Mouse (Mus musculus): Measurements from ENCODE around the gene Rpl37a. TPM values are rescaled to one million over a fixed set of nuclear protein-coding genes. Genes with fewer than 3 reads are reported as not detected.

Rpl37a gene
- polyA plus RNA-seq, 1 experiment: 3,206 TPM

DNA sequence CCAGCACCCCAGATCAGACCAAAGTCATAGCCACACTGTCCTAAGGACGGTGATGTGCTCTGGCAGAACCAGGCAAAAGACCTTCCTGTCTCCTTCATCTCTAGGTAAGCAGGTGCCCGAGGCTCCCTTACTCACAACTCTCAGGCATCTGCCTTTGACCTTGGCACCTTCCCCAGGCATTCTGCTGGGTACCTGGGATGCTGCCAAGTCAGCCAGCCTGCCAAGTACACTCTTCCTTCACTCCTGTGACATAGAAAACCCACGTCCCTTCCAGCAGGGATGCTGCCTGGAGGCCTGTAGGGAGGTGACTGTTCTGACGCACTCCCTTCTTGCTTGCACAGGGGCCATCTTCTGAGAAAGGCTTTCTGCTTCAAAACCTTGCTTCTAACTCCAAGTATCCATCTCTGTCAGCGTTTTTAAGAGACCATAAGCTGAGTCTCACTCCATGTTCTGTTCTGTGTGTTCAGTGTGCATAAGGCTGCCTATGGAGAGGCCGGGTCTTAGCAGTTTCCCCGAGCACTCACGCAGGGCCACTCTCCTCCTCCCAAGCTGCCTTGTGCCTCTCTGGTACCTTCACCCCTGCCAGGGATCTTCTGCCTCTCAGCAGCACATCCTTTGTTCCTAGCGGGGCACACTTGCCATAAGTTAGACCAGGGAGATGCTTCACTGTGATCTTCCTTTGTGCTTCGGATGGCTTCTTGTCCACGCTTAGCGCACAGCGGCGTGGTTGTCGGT is 28.0 kb downstream of the Rpl37a start:
- TF ChIP-seq CEBPB (IDR thresholded peaks at IDR 0.05; ENCODE audit: low read depth) (no peak), USF1 (IDR thresholded peaks at IDR 0.05; ENCODE audit: low read depth) (no peak), MYOG (IDR thresholded peaks at IDR 0.05; ENCODE audit: control insufficient read depth, extremely low read depth, insufficient read length) (no peak), FOSL1 (IDR thresholded peaks at IDR 0.05; ENCODE audit: insufficient read depth, low read length, poor library complexity, severe bottlenecking) (no peak)
- H3K4me3 ChIP-seq (ENCODE audit: insufficient read depth, poor library complexity, severe bottlenecking): no peak overlapping the region
- H3K27me3 ChIP-seq (ENCODE audit: control insufficient read depth, insufficient read depth, insufficient read length): no peaks in the 10 kb centered on the region
- no peaks in the 10 kb centered on the region for H3K79me3 ChIP-seq (ENCODE audit: low read depth)
- no peak overlapping the region for H3ac ChIP-seq (ENCODE audit: control insufficient read depth, insufficient read length, low read depth)
- H3K36me3 ChIP-seq (ENCODE audit: control insufficient read depth, insufficient read depth): no peaks in the 10 kb centered on the region
- H3K79me2 ChIP-seq (ENCODE audit: control insufficient read depth, insufficient read depth): no peaks in the 10 kb centered on the region

DNA sequence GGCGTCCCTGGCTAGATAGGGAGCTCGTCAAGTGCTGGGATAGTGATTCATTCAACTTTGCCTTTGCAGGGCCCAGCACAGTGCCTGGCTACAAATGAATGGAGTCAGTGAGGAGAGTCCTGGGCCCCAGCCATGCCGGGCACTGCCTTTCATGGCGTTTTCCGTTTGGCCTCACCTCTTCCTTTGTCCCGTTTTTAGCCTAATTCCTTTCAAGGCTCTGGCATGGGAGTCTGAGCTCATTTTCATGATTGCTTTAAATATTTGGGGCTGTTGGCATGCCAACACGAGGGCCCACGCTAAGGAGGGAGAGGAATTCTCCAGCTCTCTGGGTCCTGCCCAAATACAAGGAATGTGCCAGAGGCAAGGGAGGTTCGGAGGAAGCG is 28.6 kb downstream of the Rpl37a start:
- no peak for TF ChIP-seq FOSL1 (IDR thresholded peaks at IDR 0.05; ENCODE audit: insufficient read depth, low read length, poor library complexity, severe bottlenecking)
- no peak for TF ChIP-seq CEBPB (IDR thresholded peaks at IDR 0.05; ENCODE audit: low read depth)
- no peak for TF ChIP-seq MYOG (IDR thresholded peaks at IDR 0.05; ENCODE audit: control insufficient read depth, extremely low read depth, insufficient read length)
- TF ChIP-seq MAX (IDR thresholded peaks at IDR 0.05): no peak
- TF ChIP-seq USF1 (IDR thresholded peaks at IDR 0.05; ENCODE audit: low read depth): no peak
- no peak for TF ChIP-seq MYOD1 (IDR thresholded peaks at IDR 0.05; ENCODE audit: control insufficient read depth, insufficient read length, low read depth)
- TF ChIP-seq CTCF (IDR thresholded peaks at IDR 0.05; ENCODE audit: control insufficient read depth, insufficient read depth, insufficient read length): no peak
- H3K4me3 ChIP-seq (ENCODE audit: insufficient read depth, poor library complexity, severe bottlenecking): no peak overlapping the region
- H3K27me3 ChIP-seq (ENCODE audit: control insufficient read depth, insufficient read depth, insufficient read length): no peaks in the 10 kb centered on the region
- no peaks in the 10 kb centered on the region for H3K36me3 ChIP-seq (ENCODE audit: control insufficient read depth, insufficient read depth)
- no peak overlapping the region for H3ac ChIP-seq (ENCODE audit: control insufficient read depth, insufficient read length, low read depth)
- H3K79me3 ChIP-seq (ENCODE audit: low read depth): no peaks in the 10 kb centered on the region
- no peaks in the 10 kb centered on the region for H3K79me2 ChIP-seq (ENCODE audit: control insufficient read depth, insufficient read depth)

DNA sequence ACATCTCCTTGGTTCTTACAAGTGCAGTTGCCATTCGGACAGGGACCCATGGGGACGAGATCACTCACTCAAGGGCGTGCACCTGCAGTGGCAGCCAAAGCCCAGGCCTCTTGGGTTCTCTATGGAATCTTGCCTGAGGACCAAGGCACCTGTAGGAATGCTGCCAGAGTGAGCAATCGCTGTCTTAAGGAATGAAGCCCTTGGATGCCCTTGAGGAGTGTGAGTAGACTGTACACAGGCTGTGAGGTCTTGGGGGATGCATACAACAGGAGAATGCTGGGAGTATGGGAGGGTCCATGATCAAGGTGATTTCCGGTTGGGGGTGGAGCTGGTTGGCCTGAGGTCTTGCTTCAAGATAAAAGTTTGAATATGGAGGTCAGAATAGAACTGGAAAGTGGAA is 30.3 kb downstream of the Rpl37a start:
- no peak for TF ChIP-seq USF1 (IDR thresholded peaks at IDR 0.05; ENCODE audit: low read depth)
- no peak for TF ChIP-seq CEBPB (IDR thresholded peaks at IDR 0.05; ENCODE audit: low read depth)
- H3K4me3 ChIP-seq (ENCODE audit: insufficient read depth, poor library complexity, severe bottlenecking): no peak overlapping the region
- no peaks in the 10 kb centered on the region for H3K27me3 ChIP-seq (ENCODE audit: control insufficient read depth, insufficient read depth, insufficient read length)
- H3K36me3 ChIP-seq (ENCODE audit: control insufficient read depth, insufficient read depth): no peaks in the 10 kb centered on the region
- H3ac ChIP-seq (ENCODE audit: control insufficient read depth, insufficient read length, low read depth): no peak overlapping the region
- H3K79me3 ChIP-seq (ENCODE audit: low read depth): no peaks in the 10 kb centered on the region
- no peaks in the 10 kb centered on the region for H3K79me2 ChIP-seq (ENCODE audit: control insufficient read depth, insufficient read depth)

DNA sequence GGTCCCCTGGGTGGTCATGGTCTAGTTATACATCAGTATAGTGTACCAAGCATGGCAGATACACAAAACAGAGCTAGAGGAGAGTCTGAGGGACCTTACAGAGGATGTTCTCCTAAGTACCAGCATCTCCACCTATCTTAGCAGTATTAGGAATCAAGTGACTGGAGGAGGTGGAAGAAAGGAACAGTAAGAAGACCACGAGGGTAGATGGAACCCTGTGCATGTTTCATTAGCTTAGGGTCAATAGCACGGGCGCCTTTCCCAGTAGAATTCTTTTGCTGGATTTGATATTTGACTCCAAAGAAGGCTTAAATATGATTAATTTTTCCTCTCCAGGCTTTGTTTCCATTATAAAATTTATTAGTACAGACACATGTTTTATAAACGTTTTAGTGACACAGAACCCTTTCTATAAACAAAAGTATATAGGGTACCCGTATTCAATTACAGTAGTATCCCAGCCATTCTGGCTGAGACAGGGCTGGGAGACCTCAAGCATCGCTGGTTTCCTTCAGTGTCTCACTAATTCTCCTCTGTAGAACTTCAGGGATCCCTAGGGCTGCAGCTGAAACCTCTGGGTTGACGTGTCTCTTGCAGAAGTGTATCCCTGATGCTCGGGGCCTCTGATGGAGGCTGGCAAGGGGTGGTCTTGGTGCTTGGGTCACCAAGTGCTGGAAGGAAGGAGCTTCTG is 33.9 kb downstream of the Rpl37a start:
- H3K36me3 ChIP-seq (ENCODE audit: control insufficient read depth, insufficient read depth): no peaks in the 10 kb centered on the region
- no peaks in the 10 kb centered on the region for H3K79me2 ChIP-seq (ENCODE audit: control insufficient read depth, insufficient read depth)
- no peaks in the 10 kb centered on the region for H3K27me3 ChIP-seq (ENCODE audit: control insufficient read depth, insufficient read depth, insufficient read length)
- no peak overlapping the region for H3K4me3 ChIP-seq (ENCODE audit: insufficient read depth, poor library complexity, severe bottlenecking)
- TF ChIP-seq FOSL1 (IDR thresholded peaks at IDR 0.05; ENCODE audit: insufficient read depth, low read length, poor library complexity, severe bottlenecking): no peak
- TF ChIP-seq MAX (IDR thresholded peaks at IDR 0.05): no peak
- no peak for TF ChIP-seq CTCF (IDR thresholded peaks at IDR 0.05; ENCODE audit: control insufficient read depth, insufficient read depth, insufficient read length)
- no peak for TF ChIP-seq MYOG (IDR thresholded peaks at IDR 0.05; ENCODE audit: control insufficient read depth, extremely low read depth, insufficient read length)
- TF ChIP-seq MYOD1 (IDR thresholded peaks at IDR 0.05; ENCODE audit: control insufficient read depth, insufficient read length, low read depth): no peak
- no peak for TF ChIP-seq USF1 (IDR thresholded peaks at IDR 0.05; ENCODE audit: low read depth)
- TF ChIP-seq CEBPB (IDR thresholded peaks at IDR 0.05; ENCODE audit: low read depth): no peak
- no peak overlapping the region for H3ac ChIP-seq (ENCODE audit: control insufficient read depth, insufficient read length, low read depth)
- H3K79me3 ChIP-seq (ENCODE audit: low read depth): no peaks in the 10 kb centered on the region

DNA sequence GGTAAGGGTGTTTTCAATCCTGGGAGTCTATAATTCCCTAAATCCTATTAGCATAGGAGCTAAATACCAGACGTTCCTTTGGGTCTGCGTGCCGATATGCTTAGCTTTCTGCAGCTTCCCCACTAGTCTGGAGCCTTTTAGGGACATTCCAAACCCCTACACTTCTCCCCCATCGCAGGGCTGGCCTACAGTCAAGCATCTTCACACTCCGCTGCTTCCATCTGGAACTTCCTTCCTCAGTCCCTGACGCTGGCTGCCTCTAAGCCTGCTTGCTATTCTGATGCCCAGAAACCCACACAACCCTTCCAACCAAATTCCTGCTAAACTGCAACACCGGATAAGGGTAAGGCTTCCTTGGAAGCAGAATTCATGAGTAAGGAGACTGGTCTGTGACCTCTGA is 35.3 kb downstream of the Rpl37a start:
- no peaks in the 10 kb centered on the region for H3K79me2 ChIP-seq (ENCODE audit: control insufficient read depth, insufficient read depth)
- no peaks in the 10 kb centered on the region for H3K36me3 ChIP-seq (ENCODE audit: control insufficient read depth, insufficient read depth)
- TF ChIP-seq USF1 (IDR thresholded peaks at IDR 0.05; ENCODE audit: low read depth) (no peak), CTCF (IDR thresholded peaks at IDR 0.05; ENCODE audit: control insufficient read depth, insufficient read depth, insufficient read length) (no peak), MYOD1 (IDR thresholded peaks at IDR 0.05; ENCODE audit: control insufficient read depth, insufficient read length, low read depth) (no peak), MYOG (IDR thresholded peaks at IDR 0.05; ENCODE audit: control insufficient read depth, extremely low read depth, insufficient read length) (no peak), FOSL1 (IDR thresholded peaks at IDR 0.05; ENCODE audit: insufficient read depth, low read length, poor library complexity, severe bottlenecking) (no peak), CEBPB (IDR thresholded peaks at IDR 0.05; ENCODE audit: low read depth) (no peak), MAX (IDR thresholded peaks at IDR 0.05) (no peak)
- no peak overlapping the region for H3K4me3 ChIP-seq (ENCODE audit: insufficient read depth, poor library complexity, severe bottlenecking)
- H3ac ChIP-seq (ENCODE audit: control insufficient read depth, insufficient read length, low read depth): no peak overlapping the region
- H3K79me3 ChIP-seq (ENCODE audit: low read depth): no peaks in the 10 kb centered on the region
- no peaks in the 10 kb centered on the region for H3K27me3 ChIP-seq (ENCODE audit: control insufficient read depth, insufficient read depth, insufficient read length)

DNA sequence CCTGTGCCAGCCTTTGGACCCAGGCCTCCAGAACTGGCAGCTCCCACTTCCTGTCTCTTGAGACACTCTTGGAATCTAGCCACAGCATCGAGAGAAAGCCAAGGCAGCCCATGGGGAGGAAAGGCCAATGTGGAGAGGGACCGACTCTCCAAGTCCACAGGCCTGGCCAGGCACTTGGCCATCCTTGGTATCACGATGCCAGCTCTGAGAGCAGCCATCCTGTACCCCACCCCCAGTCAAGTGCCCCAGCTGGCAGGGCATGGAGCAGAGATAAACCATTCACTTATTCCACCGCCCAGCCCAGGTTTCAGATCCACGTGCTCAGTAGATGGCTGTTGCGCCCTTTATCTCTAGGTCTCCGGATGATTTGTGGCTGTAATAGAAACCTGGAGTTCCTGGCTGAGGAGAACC is 40.3 kb downstream of the Rpl37a start:
- TF ChIP-seq FOSL1 (IDR thresholded peaks at IDR 0.05; ENCODE audit: insufficient read depth, low read length, poor library complexity, severe bottlenecking): no peak
- TF ChIP-seq MYOD1 (IDR thresholded peaks at IDR 0.05; ENCODE audit: control insufficient read depth, insufficient read length, low read depth): no peak
- no peak for TF ChIP-seq MAX (IDR thresholded peaks at IDR 0.05)
- no peak for TF ChIP-seq MYOG (IDR thresholded peaks at IDR 0.05; ENCODE audit: control insufficient read depth, extremely low read depth, insufficient read length)
- TF ChIP-seq CTCF (IDR thresholded peaks at IDR 0.05; ENCODE audit: control insufficient read depth, insufficient read depth, insufficient read length): no peak
- TF ChIP-seq CEBPB (IDR thresholded peaks at IDR 0.05; ENCODE audit: low read depth): no peak
- no peak for TF ChIP-seq USF1 (IDR thresholded peaks at IDR 0.05; ENCODE audit: low read depth)

More for the DNA sequence above, 40.3 kb downstream of the Rpl37a start:
- Histone ChIP-seq H3K36me3 (ENCODE audit: control insufficient read depth, insufficient read depth) (no peaks in the 10 kb centered on the region), H3K79me2 (ENCODE audit: control insufficient read depth, insufficient read depth) (no peaks in the 10 kb centered on the region), H3ac (ENCODE audit: control insufficient read depth, insufficient read length, low read depth) (no peak overlapping the region), H3K27me3 (ENCODE audit: control insufficient read depth, insufficient read depth, insufficient read length) (no peaks in the 10 kb centered on the region), H3K4me3 (ENCODE audit: insufficient read depth, poor library complexity, severe bottlenecking) (no peak overlapping the region), H3K79me3 (ENCODE audit: low read depth) (no peaks in the 10 kb centered on the region)

All from C2C12 (cell line).